Mouse (Mus musculus) spleen, adult 2 months (tissue): ENCODE results near the gene Nrp1.

Source experiments
- CTCF ChIP-seq: fragments of 200-500 bp; IDR thresholded peaks from 2 replicates; pipeline ENCODE4 v1.5.1; 2011; ENCODE audit warnings: mild to moderate bottlenecking, inconsistent platforms; ENCODE audit not compliant: insufficient read depth, insufficient read length, insufficient replicate concordance; ENCODE audit errors: extremely low read depth
- POLR2A ChIP-seq: fragments of 200-500 bp; IDR thresholded peaks from 2 replicates; pipeline ENCODE4 v1.6.1; 2011; ENCODE audit warnings: low read depth, low read length, inconsistent platforms

- TF ChIP-seq POLR2A = no peak
- TF ChIP-seq CTCF = no peak
Measured at GRCm38 (mm10) chr8:128415730-128416684, 57.6 kb downstream of the Nrp1 start.
